Mouse (Mus musculus) frontal cortex, postnatal 36 days (tissue): ENCODE measurements around the gene Ahdc1.

Source experiments
- DNase-seq, 2 experiments: peaks; one replicate each; pipeline ENCODE4 v3.0.0; 2022; ENCODE audit warnings: low spot score in 2 of 2

The Ahdc1 gene

DNA sequence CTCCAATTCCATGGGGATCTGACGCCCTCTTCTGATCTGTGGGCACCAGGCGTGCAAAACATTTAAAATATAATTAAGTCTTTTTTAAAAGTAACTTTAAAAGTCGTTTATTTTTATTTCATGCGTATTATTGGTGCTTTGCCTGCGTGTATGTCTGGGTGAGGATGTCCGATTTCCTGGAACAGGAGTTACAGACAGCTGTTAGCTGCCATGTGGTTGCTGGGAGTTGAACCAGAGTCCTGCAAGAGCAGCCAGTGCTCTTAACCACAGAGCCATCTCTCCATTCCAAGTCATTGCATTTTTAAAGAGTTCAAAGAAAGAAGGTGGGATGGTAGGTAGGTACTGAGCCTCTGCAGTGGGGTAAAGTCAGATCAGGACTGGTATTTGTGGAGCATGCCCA, 43.5 kb downstream of the Ahdc1 start:
- DNase-seq: no peak

DNA sequence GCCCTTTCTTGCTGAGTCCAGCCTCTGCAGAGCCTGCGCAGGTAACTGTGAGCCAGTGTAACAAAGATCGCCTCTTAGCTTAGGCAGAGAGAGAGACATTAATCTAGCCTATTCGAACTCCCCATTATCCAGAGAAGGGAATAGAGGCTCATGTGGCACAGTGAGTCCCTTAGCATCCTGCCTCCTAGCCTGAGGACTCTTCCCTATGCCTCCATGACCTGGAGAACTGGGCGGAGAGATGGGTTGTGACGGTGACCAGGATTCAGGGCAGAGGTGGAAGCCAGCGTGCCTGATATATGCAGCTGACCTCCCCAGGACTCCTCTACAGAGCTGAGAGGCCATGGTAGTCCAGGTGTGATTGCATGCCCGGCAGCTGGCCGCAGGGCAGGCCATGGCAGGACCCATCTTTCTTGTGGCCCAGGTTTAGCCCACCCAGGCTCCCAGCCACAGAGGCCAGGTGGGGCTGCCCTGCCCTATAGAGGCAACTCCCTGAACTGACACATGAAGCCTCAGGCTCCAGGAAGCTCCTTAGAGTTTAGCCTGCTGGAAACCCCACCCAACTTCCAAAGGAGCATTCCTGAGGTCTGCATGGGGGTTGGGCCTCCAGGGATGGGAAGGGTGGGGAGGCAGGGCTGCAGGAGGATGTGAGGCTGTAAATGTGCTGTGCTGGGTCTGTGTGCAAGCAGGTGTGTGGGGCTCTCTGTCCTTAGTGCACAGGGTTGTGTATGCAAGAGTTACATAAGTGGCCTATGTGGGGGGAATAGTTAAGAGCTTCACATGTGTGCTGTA, 44.3 kb downstream of the Ahdc1 start:
- DNase-seq: no peak

DNA sequence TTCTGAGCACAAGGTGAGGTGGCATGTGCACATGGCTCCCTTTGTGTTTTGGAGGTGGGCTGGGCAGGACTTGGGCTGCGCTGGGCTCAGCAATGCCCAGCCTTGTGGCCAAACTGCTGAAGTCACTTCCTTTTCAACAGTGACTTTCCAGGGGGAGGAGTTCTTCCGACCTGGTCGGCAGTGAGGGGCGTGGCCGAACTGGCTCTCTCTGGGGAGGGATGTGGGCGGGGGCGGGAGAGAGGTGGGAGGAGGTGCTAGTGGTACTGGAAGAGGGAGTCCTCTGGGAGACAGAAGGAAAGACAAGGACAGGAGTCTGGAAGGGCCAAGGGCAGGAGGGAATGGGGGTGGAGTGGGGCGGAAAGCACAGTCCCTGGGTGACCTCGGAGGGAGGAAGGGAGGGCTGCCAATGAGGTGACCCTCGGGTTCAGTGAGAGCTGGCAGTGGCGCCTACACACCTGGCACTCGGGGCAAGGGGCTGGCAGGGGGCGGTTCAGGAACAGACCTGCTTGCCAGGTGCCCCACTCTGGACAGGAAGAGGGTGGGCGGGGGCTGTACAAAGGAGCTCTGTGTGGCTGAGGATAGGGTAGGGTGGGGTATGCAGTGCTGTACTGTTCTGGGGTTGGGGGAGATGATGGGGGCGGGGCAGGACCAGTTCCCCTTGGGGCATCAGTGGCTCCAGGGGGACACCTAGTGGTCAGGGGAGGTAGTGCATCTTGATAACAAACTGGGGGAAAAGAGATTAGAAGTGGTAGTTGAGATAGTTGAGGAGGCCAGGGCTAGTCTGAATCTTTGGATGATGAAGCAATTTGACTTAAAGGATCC, 45.2 kb downstream of the Ahdc1 start:
- peak; percentile 55 to 71 for DNase-seq

DNA sequence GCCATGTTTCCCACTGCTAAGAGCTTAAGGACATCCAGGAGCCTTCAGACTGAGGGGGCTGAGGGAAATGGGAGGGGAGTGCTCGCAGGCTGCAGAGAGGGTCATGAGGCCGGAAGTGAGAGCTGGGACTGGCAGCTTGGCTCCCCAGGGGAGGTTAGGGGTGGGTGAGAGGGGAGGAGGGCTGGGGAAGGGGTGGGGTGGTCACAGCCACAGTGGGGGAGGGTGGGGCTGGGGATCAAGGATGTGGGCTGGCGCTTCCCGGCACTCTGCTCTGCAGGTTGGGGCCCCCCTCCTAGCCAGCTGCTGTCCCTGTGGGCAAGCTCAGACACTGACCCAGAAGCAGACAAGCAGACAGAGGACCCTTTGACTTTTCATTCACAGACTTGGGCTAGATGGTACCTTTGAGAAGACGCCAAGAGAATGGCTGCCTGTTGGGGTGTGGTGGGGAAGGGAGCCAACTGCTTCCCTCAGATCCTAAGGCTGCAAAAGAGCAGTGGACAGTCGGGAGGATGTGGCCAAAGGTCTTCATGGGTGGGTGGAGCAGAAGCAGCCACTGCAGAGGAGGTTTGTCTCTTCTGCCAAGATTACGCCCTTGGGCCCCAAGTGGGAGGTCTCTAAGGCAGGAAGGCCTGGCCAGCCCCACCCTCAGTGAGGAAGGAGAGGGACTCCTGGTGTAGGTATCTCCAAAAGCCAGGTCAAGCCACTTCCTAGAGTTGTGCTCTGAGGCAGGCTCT, 46.5 kb downstream of the Ahdc1 start:
- DNase-seq: no peak

DNA sequence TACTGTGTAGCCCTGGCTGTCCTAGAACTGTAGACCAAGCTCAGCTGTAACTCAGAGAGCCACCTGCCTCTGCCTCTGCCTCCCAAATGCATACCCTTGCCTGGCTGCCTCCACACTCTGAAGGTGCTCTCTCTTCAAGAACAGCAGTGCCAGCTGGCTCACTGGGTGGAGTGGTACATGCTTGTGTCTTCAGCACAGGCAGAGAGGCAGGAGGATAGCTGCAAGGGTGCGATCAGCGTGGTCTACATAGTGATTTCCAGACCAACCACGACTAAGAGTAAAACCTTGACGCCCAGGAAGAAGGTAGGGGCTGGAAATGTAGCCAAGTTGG, 47.0 kb downstream of the Ahdc1 start:
- no peak for DNase-seq

DNA sequence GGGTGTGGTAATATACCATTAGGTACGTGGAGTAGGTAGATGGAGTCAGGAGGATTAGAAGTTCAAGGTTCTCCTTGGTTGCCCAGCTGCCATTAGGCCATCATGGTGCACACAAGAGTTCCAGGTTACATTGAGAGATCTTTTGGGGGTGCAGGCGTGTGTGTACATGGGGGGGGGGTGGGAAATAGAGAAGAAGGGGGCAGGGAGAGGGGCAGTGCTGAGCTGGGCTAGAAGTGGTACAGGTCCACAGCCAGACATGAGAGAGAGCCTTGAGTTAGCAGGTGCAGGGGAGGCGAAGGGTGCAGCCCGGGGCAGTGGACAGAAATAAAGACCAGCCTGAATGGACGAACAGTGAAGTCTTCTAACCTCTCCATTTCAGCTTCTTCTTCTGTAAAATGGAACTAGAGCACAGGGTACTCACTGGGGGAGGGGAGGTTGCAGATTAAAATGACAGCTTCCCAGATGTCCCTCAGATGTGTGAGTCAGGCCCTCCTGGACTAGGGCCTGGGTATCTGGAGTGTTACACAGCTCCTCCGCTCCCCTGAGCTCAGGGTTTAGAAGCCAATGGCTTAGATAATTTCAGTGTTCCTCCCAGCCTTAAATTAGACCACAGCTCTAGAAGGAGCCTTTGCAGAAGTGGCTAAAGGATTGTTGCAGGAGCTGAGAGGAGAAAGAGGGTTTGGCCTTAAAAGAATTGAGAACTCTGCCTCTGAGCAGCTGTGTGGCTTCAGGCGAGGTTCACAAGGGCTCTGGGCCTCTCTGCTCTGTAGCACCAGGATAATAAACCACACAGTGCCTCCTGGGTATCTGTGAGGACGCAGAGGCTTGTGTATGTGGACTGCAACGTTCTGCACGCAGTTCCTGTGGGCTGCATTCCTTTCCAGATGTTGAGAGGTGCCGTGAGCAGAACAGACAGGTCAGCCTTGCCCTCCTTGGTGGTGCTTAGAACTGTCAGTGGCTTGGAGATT, 47.7 kb downstream of the Ahdc1 start:
- no peak for DNase-seq

DNA sequence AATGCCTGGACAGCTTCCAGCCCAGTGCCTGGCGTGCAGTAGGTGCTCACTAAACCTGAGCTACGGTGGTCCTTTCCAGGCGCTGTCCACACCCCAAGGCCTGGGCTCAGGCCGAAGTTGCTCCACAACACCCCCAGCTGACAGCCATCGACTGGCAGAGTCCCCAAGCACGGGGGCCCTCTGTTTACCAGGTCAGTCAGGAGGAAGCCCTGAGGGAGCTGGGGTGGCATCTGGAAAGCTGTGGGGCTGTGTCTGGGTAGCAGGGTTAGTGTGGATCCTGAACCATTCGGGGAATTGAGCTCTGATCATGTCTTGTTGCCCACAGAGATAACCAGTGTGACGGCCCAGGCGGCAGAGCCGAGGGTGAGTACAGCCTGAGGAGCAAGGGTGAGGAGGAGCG, 49.6 kb downstream of the Ahdc1 start:
- DNase-seq: no peak

DNA sequence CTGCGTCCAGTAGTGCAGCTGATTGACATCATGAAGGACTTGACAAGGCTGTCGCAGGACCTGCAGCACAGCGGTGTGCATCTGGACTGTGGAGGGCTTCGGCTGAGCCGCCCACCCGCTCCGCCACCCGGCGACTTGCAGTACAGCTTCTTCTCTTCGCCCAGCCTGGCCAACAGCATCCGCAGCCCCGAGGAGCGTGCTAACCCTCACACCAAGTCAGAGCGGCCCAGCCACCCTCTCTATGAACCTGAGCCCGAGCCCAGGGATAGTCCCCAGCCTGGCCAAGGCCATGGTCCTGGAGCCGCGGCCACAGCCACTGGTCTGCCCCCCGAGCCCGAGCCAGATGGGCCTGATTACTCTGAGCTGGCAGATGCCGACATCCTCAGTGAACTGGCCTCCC, 50.7 kb downstream of the Ahdc1 start:
- DNase-seq: no peak

DNA sequence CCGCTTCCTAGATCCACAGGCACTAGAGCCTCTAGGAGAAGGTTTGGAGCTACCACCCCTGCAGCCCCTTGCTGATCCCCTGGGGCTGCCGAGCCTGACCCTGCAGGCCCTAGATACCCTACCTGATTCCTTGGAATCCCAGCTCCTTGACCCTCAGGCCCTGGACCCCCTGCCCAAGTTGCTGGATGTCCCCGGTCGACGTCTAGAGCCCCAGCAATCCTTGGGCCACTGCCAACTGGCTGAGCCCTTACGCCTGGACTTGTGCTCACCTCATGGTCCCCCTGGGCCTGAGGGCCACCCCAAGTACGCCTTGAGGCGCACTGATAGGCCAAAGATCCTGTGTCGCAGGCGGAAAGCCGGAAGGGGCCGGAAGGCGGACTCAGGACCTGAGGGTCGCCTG, 51.2 kb downstream of the Ahdc1 start:
- DNase-seq: no peak

DNA sequence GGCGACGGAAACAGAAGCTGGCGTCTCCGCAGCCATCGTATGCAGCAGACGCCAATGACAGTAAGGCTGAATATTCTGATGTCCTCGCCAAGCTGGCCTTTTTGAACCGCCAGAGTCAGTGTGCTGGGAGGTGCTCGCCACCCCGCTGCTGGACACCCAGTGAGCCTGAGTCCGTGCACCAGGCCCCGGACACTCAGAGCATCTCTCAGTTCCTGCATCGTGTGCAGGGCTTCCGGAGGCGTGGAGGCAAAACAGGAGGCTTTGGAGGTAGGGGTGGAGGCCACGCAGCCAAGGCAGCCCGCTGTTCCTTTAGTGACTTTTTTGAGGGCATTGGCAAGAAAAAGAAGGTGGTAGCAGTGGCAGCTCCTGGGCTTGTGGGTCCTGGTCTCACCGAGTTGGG, 52.1 kb downstream of the Ahdc1 start:
- no peak for DNase-seq

DNA sequence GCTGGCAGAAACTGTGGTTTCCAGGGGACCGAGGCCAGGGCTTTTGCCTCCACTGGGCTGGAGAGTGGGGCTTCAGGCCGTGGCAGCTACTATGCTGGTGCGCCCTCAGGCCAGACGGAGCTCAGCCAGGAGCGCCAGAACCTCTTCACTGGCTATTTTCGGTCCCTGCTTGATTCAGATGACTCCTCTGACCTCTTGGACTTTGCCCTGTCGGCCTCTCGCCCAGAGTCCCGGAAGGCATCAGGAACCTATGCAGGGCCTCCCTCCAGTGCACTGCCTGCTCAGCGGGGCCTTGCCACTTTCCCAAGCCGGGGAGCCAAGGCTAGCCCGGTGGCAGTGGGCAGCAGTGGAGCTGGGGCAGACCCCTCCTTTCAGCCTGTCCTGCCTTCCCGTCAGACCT, 52.7 kb downstream of the Ahdc1 start:
- DNase-seq: no peak

DNA sequence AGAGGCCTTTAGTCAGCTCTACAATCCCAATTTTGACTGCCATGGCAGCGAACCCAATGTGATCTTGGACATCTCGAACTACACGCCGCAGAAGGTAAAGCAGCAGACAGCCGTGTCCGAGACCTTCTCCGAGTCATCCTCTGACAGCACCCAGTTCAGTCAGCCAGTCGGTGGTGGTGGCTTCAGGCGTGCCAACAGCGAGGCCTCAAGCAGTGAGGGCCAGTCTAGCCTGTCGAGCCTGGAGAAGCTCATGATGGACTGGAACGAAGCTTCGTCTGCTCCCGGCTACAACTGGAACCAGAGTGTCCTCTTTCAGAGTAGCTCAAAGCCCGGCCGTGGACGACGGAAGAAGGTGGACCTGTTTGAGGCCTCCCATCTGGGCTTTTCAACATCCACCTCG, 53.7 kb downstream of the Ahdc1 start:
- DNase-seq: no peak

DNA sequence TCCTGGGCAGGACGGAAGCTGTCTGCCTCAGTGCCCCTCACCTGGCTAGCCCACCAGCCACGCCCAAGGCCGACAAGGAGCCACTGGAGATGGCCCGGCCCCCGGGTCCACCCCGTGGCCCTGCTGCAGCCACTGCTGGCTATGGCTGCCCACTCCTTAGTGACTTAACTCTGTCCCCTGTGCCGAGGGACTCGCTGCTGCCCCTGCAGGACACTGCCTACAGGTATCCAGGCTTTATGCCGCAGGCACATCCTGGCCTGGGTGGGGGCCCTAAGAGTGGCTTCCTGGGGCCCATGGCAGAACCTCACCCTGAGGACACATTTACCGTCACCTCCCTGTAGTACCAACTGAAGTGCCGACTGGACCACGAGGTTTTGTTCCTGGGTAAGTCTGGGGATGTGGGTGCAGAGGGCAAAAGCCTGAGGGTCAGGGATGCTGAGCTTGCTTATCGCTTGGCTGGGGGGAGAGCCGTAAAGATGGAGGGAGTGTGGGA, 54.9 kb downstream of the Ahdc1 start:
- no peak for DNase-seq

DNA sequence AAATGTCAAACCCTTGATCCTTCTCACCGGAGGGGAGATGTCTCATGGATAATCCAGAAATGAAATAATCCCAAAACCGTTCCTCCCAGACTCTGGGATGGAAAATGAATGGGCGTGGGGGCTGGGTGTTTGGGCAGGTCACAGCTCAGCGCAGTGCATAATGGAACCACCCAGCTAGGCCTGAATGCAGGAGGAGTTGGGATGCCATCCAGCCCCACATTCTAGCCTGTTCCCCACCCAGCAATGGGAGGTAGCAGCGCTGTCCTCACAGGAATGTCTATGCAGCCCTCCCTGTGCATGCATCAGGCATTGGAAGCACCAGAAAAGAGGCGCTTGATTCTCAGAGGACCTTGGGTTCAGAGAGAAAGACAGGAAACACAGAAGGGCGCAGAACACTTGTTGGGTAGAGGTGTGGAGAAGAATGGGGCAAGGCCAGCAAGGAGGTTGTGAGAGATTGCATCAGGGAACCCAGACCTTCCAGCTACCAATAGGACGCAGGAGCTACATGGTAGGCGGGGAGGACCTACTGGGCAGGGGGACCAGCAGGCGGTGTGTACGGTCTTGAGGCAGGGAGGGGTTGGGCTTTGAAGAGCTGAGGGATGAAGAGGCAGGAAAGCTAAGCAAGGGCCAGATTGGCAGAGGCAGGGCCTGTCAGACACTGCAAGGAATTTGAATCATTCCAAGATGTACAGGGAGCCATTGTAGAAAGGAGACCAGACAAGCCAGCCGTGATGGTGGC, 57.5 kb downstream of the Ahdc1 start:
- no peak for DNase-seq

DNA sequence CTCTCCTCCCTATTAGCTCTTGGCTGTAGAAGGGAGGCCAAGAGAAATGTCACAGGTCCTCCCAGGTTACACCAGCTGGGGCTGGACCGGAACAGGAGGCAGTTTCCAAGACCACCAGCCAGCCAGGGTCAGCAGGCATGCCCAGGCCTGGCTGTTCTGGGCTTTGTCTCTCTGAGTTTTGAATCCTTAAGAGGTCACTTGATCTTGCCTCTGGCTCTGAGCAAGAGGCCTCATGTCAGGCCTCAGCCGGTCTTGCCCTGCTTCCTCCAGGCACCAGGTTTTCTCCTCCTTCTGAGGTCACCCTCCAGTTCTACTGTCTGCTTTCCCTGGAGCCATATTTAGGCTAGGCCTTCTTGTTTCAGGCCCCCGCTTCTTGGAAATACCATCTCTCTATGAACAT, 59.3 kb downstream of the Ahdc1 start:
- DNase-seq: no peak

DNA sequence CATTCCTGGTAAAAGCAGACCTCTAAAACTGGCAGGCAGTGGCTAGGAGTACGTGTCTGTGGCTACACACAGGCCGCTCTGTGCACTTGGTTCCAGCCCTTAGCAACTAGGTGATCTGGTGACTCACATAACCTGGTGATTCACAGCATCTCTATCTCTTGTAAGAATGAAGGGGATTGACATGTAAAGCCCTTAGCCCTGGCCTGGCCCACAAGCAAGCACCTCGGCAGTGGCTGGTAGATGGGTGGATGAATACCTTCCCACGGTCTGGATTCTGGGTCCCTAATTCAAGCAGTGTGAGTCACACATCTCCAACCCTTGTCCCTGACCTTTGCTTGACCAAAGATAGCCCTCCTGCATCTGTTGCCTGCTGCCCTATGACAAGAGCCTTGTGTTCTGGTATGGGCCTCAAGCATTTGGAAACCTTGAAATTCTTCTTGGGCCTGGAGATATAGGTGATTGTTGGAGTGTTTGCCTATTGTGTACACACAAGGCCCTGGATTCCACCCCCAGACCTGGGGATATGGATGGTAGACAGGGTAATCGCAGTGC, 59.8 kb downstream of the Ahdc1 start:
- DNase-seq: peak in 1 of 2 experiments; percentile 39

DNA sequence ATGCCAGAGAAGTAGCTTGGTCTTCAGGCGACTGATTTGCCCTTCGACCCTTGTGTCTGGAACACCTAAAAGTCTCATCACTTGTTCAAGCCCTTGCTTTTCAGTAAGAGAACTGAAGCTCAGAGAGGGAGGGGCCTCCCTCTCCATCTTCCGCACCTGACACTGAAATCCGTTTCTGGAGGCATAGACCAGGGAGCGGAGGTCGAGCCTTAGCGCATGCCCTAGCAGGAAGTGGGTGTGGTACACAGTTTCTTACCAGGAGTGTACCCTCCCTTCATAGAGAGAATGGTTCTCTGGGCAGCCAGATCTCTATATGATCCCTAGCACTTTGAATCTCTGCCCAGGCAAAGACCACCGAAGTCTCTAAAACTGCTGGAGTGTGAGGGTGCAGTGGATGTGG, 62.1 kb downstream of the Ahdc1 start:
- DNase-seq: no peak

DNA sequence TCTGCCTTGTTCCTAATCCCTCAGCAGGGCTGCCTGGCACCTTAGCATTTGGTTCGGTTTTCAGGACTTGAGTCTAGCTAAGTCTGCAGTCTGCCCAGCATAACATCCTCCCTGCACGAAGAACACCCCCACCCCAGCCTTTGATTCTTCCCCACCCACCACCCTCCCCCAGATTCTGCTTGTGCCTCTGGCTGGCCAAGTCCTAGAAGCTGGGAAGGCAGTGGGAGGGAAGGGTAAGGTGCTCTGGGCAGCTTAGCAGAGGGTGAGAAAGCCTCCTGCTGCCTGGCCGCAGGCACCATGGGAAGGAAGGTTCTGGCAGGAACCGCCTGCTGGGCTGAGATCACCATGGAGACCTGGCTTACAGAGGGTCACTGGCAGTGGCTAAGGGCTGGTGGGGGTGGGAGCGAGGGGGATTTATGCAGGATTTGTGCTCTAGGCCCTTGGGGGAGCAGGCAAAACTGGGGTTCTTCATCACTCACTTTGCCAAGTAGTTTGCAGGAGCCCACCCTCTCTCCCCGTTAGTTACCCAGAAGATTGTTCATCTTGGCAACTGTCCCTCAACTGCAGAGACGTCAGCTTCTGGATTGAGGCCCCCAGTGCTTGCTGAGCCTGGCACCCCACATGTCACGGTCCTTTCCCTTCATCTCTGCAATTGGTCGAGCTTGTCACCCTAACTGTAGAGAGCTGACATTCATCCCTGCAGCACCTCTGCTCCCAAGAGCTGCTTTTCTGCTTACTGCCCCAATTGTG, 63.2 kb downstream of the Ahdc1 start:
- peak; percentile 51 to 60 for DNase-seq

DNA sequence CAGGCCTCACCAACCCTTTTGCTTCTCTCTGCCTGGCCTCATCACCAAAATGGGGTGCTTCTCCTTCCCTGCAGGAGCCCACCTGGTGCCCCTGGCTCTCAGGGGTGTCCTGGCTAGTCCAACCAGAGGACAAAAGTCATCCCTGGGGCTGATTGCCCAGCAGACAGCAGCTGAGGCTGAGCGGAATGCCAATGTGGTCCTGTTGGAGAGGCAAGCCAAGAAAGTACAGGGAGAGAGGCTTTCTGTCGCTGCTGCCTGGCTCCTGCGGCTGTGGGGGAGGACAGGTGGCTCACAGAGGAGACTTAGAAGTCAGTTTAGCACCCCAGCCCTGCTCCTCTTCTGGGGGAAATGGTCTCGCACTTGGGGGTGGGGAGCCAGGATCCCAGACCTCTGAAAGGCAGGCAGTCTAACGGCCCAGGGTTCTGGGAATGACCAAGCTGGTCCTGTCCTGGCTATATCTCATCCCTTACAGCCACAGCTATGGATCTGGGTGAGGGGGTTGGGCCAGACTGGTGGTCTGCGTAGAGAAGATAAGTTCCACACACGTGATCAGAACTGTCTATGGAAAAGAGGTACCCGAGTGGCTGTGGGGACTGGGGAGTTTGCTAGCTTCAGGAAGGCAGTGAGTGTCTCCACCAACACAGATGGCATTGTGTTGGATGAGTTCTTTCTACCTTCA, 64.0 kb downstream of the Ahdc1 start:
- DNase-seq: peak; percentile 47 to 57
